Mouse (Mus musculus): ENCODE measurements at regions not wholly inside any gene's neighbourhood (a gene's known extent, or its start where the extent isn't known, plus 50 kb on each side); places are given as distances from the start of the nearest gene placed in this dataset.

- no peak for TF ChIP-seq CTCF (IDR thresholded peaks at IDR 0.05; ENCODE audit: control insufficient read depth, insufficient read depth, insufficient replicate concordance, low read depth, low read length)
- TF ChIP-seq POLR2A (IDR thresholded peaks at IDR 0.05; ENCODE audit: control insufficient read depth, low read depth, low read length), result no peak
Observed at GRCm38 (mm10) chr4:153885836-153886235, 71.2 kb upstream of the A430005L14Rik start.
